Mouse (Mus musculus): ENCODE data around the gene Slc2a3.
"Not testable (repeated sequence)": the region's sequence is repeated elsewhere in the genome, so short reads cannot be mapped to it uniquely, and the experiment has no call there.

The Slc2a3 gene

GRCm38 (mm10) chr6:122763844-122764445 is 37.5 kb downstream of the Slc2a3 start:
- DNase-seq (ENCODE audit: low spot score): no peak

DNA sequence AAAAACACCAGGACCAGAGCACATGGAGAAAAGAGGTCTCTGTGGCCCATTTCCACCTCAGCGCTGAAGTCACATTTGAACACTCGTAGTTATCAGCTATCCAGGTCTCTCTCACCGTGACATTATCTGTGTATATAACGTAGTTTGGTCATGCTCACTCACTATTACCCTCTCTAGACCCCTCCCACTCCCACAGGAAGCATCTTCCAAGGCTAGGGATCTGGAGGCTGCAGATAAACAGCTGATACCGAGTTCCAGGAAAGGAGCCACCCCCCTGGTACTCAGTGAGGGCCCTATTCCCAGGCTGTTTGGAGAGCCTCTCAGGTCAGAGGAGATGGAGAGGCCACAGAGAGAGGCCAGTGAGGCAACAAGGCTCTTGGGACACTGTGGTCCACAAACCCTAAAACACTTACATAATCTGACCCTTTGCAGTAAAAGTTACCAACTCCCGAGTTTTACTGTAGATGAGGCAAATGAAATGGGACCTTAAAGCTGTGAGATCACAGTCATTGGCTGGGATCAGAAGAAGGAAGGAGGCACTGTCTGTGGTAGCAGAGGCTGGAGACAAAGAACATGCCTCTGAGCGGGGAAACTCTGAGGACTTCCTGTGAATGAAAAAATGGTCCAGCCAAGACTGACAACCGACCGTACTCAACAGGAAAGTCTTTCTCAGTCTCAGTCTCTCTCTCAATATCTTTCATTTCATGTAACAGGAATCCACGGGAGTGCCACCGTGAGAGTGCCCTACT is 38.3 kb downstream of the Slc2a3 start:
- DNase-seq (ENCODE audit: low spot score): no peak

GRCm38 (mm10) chr6:122762480-122762879 is 39.0 kb downstream of the Slc2a3 start:
- DNase-seq (ENCODE audit: low spot score): no peak

DNA sequence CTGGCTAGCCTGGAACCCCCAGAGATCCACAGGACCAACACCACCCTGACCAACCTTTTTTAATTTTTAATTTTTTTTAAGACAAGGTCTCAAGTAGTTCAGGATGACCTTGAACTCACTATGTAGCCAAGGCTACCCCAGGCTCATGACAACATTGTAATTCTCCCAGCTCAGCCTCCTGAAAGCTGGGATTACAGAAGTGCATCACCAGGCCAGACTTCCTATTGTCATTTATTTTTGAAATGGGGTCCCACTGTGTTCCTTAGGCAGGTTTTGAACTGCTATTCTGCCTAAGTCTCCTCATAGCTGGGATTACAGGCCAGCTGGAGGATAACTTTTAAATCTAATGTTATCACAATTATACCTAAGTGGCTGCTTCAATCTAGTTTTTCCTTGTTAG is 39.5 kb downstream of the Slc2a3 start:
- no peak for DNase-seq (ENCODE audit: low spot score)

DNA sequence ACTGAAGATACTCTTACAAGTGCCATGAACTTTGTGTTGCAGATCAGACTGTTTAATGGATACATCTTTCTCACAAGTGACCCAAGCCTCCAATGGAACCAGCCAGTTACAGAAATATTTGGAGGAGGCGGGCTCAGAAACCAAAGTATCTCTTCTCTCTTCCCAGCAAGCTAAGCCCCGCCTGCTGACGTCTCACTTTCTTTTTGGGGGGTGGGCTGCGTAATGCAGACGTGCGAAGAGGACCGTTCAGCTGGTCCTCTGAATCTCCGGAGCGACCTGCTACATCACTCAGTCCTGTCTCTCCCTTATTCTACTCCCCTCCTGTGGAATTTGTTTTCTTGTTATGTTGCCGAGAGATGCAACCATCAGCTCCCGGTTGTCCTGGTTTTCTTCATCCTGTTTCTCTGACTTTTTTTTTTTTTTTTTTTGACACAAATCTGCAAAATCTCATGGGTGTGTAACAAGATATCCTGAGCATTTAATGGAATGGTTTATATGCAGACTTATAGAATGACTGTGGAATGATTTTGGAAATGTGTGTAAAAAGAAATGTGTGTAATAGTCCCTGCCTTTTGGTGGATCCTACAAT is 40.3 kb downstream of the Slc2a3 start:
- DNase-seq (ENCODE audit: low spot score): peak; percentile 76

DNA sequence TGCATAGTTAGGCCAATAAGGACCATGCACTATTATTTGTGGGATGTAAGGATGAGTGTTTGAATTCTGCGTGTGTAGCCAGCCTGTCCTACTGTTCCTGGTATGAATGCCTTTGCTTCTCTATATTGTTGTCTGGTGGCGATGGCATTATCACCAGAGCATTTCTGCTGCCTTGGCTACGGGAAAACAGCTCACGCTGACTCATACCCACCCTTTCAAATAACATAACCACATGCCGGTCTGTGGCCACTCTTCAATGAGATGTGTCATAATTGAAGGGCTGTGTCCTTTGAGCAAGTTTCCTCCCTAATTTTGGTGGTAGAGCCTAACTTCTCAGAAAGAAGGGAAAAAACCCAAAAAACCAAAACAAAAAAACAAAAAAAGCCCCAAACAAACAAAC is 42.7 kb downstream of the Slc2a3 start:
- DNase-seq (ENCODE audit: low spot score): no peak

DNA sequence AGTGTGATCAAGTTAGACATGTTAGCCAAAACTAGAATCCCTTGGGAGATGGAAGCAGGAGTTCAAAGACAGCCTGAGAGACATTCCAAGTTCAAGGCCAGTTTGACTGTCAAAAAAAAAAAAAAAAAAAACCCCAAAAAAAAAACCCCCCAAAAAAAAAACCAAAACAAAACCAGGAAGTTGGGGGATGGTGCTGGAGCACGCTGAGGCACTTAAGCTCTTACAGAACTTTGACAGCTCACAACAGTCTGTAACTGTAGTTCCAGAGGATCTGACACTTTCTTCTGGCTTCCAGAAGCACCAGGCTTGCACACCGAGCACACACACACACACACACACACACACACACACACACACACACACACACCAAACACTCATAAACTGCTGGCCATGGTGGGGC is 45.5 kb downstream of the Slc2a3 start:
- DNase-seq (ENCODE audit: low spot score): no peak

DNA sequence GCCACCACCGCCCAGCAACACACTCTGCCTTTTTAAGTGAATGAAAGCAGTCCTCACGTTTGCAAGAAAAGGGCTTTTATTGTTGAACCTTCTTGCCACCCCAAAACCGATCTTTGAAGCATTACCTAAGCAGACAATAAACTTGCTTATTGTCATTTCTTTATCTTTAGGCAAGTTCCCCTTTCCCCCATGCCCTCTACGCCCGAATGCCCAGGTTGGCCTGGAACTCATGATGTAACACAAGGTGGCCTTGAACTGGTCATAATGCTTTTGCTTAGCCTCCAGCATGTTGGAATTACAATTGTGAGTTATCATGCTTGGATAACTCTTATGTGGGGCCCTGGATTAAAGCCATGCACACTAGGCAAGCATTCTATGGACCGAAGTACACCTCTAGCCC is 50.9 kb downstream of the Slc2a3 start:
- no peak for DNase-seq (ENCODE audit: low spot score)

DNA sequence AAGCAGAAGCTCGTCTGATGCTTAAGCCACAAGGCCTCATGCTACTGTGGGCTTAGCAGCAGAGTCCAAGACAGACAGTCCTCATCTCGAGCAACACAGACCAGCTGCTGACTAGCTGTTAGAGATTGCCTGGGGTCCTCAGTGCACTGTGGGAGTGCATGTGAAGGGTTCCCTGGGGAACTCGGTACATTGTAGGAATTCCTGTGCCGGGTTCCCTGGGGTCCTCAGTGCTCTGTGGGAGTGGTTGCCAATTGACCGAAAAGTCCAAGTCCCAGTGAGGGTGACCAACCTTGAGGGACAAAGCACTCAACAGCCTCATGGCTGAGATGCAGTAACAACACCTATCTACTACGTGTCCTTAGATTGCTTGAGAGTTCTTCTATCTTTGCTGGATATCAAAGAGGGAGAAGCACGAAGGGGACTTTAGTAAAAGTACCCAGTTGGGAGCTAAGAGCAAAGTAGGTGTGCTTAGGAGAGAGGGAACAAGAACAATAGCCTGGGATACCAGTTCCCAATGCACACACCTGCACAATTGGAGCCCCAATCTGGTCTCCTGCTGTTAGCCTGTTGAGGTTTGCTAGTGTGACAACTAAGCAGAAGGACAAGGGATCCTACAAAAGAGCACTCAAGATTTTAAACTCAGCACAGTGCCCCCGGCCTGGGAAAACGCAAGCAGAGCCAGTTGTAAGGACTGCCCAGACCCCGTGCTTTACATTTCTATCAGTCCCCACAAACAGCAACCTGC is 56.8 kb downstream of the Slc2a3 start:
- no peak for DNase-seq (ENCODE audit: low spot score)

GRCm38 (mm10) chr6:122743353-122743752 is 58.1 kb downstream of the Slc2a3 start:
- DNase-seq (ENCODE audit: low spot score): no peak

- DNase-seq (ENCODE audit: low spot score): no peak
These were observed 59.1 kb downstream of the Slc2a3 start for GRCm38 (mm10) chr6:122742228-122742899.

GRCm38 (mm10) chr6:122741460-122742227 is 59.8 kb downstream of the Slc2a3 start:
- DNase-seq (ENCODE audit: low spot score): no peak

GRCm38 (mm10) chr6:122739952-122740351 is 61.5 kb downstream of the Slc2a3 start:
- DNase-seq (ENCODE audit: low spot score): peak; percentile 40

GRCm38 (mm10) chr6:122719942-122720341 is 81.5 kb downstream of the Slc2a3 start:
- no peak for DNase-seq (ENCODE audit: low spot score)

- not testable (repeated sequence) for DNase-seq (ENCODE audit: low spot score)
These were observed 83.2 kb downstream of the Slc2a3 start for GRCm38 (mm10) chr6:122718224-122718623.

DNA sequence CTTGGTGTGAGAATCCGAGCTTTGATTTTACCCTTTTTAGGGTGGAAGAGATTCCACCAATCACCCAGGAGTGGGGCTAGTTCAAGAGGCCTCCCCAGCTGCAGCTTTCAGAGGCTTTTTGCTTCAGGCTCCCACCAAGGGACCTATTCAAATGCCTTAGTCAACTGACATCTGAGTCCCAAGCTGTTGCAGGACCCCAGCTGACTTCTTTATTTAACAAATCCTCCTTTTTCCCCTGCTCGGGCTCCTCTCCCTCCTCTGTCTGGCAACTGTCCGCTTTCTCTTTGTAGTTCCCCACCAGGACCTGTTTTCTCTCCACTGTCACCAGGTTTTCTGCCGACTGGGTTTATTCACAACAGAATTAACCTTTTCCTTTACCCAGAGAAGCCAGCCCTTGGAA is 85.6 kb downstream of the Slc2a3 start:
- DNase-seq (ENCODE audit: low spot score): no peak

DNA sequence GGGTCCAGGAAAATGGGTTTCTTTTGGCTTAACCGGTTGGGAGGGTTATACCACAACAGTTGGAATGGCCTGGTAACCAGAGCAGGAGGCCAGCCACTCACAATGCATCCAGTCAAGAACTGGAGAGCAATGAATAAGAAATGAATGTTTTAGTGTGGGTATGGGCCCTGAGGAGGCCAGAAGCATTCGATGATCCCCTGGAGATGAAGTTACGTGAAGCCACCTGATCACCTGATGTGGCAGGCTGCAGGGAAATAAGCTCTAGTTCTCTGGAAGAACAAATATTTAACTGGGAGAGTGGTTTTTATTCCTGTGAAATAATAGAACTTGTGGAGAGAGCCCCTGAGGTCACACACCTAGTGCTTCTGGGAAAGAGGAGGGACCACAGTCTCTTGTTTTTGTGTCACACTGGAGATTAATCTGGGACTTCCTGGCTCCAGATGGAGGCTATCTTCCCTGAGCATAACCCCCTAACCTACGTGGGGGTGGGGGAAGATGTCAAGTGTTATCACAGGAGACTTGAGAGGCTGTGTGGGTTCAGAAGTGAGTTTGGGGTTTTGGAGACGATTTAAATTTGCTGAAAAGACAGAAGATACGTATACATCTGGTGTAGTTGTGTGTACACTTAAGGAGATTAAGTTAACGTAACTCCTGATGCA is 86.6 kb downstream of the Slc2a3 start:
- no peak for DNase-seq (ENCODE audit: low spot score)

- DNase-seq (ENCODE audit: low spot score): not testable (repeated sequence)
These were observed 88.3 kb downstream of the Slc2a3 start for GRCm38 (mm10) chr6:122713116-122713515.

- no peak for DNase-seq (ENCODE audit: low spot score)
These were observed 90.0 kb downstream of the Slc2a3 start for GRCm38 (mm10) chr6:122711455-122711854.

- DNase-seq (ENCODE audit: low spot score): no peak
These were observed 92.6 kb downstream of the Slc2a3 start for GRCm38 (mm10) chr6:122708826-122709225.

All from testis, postnatal 14 days (tissue).